ENCODE assay signal across 15 mouse cellular contexts in genomic region chr2:127635581-127635980, GRCm38 (mm10). TPM values are rescaled to one million over a fixed set of nuclear protein-coding genes. Genes with fewer than 3 reads are reported as not detected.
"Had no signal": no experiment of that assay in that cellular context is flagged by ENCODE, and none has a peak within 500 bp of the region (broad histone marks: within the 10 kb centered on the region; RNA-seq: fewer than 3 reads in every experiment).

No protein-coding gene starts in this region.

- H3K9me3 ChIP-seq: hindbrain, embryonic 15.5 days; limb, embryonic 15.5 days; liver, embryonic 13.5 days; lung, embryonic 15.5 days; neural tube, embryonic 12.5 days had no signal

- H3K4me1 ChIP-seq: hindbrain, embryonic 15.5 days; limb, embryonic 15.5 days; liver, embryonic 13.5 days; lung, embryonic 15.5 days; neural tube, embryonic 12.5 days had no signal

- H3K27me3 ChIP-seq: hindbrain, embryonic 15.5 days; limb, embryonic 15.5 days; liver, embryonic 13.5 days; lung, embryonic 15.5 days; neural tube, embryonic 12.5 days had no signal

- H3K9ac ChIP-seq: hindbrain, embryonic 15.5 days; limb, embryonic 15.5 days; liver, embryonic 13.5 days; liver, postnatal 0 days; lung, embryonic 15.5 days; neural tube, embryonic 12.5 days had no signal

- DNase-seq: liver, embryonic 13.5 days; liver, postnatal 0 days; lung, postnatal 14 days; midbrain, embryonic 14.5 days; retina, postnatal 1 day; right cerebral cortex, postnatal 4 days; spleen, adult 18-20 months; thymus, adult 18-20 months; thymus, postnatal 14 days had no signal

- H3K27ac ChIP-seq: hindbrain, embryonic 15.5 days; limb, embryonic 15.5 days; liver, embryonic 13.5 days; lung, embryonic 15.5 days; neural tube, embryonic 12.5 days had no signal

- H3K4me3 ChIP-seq: hindbrain, embryonic 15.5 days; limb, embryonic 15.5 days; liver, embryonic 13.5 days; lung, embryonic 15.5 days; neural tube, embryonic 12.5 days had no signal

- H3K4me2 ChIP-seq: hindbrain, embryonic 15.5 days; limb, embryonic 15.5 days; liver, embryonic 13.5 days; lung, embryonic 15.5 days; neural tube, embryonic 12.5 days had no signal

- H3K36me3 ChIP-seq: hindbrain, embryonic 15.5 days; limb, embryonic 15.5 days; liver, embryonic 13.5 days; lung, embryonic 15.5 days; neural tube, embryonic 12.5 days had no signal

- ATAC-seq: inflammation-experienced regulatory T-cells, adult 6 months; intestine, postnatal 0 days; liver, postnatal 0 days had no signal

RNA-seq across cellular contexts. Expression of gene Mal, which starts 20.9 kb away (rescaled TPM):
- polyA plus RNA-seq: inflammation-experienced regulatory T-cells, adult 6 months had no signal
